Mouse (Mus musculus) cortical plate, adult 2 months (tissue): ENCODE results near the gene Rbm4.
A peak's percentile ranks its signal among the peaks of the same experiment; 100 is the strongest.

Source experiments
- CTCF ChIP-seq: fragments of 200-500 bp; IDR thresholded peaks from 2 replicates; pipeline ENCODE4 v1.5.1; 2011; ENCODE audit warnings: mild to moderate bottlenecking, control low read depth, low read length; ENCODE audit not compliant: insufficient read depth; ENCODE audit errors: extremely low read depth
- POLR2A ChIP-seq: fragments of 200-500 bp; IDR thresholded peaks from 2 replicates; pipeline ENCODE4 v1.6.1; 2011; ENCODE audit warnings: mild to moderate bottlenecking, low read length, control low read depth; ENCODE audit not compliant: insufficient read depth; ENCODE audit errors: extremely low read depth

- TF ChIP-seq POLR2A (peak; percentile 57), CTCF (no peak)
Observed at GRCm38 (mm10) chr19:4756193-4756911, 37.3 kb downstream of the Rbm4 start, which contains the start of gene Rbm4b.
